Mouse (Mus musculus) heart, embryonic 13.5 days (tissue): ENCODE measurements at regions not wholly inside any gene's neighbourhood (a gene's known extent, or its start where the extent isn't known, plus 50 kb on each side); places are given as distances from the start of the nearest gene placed in this dataset.

Source experiments
- ATAC-seq: fragments of 200-750 bp; cut with Nextera tagmentation; 2 replicates; pipeline ENCODE4 v1.8.0; 2017; ENCODE audit warnings: moderate TSS enrichment; ENCODE audit not compliant: insufficient number of reproducible peaks, low FRiP score, low TSS enrichment; ENCODE audit errors: extremely low read depth
- H3K27ac ChIP-seq: fragments of 300-500 bp; sonication (generic); replicated peaks from 2 replicates; pipeline ENCODE4 v1.5.1; 2015; ENCODE audit warnings: moderate library complexity, mild to moderate bottlenecking, inconsistent platforms
- H3K27me3 ChIP-seq: fragments of 300-500 bp; sonication (generic); replicated peaks from 2 replicates; pipeline ENCODE4 v1.6.1; 2015; ENCODE audit warnings: mild to moderate bottlenecking, inconsistent platforms
- H3K36me3 ChIP-seq: fragments of 300-500 bp; sonication (generic); 2 replicates; pipeline ENCODE4 v1.6.1; 2015; ENCODE audit warnings: mild to moderate bottlenecking, inconsistent platforms
- H3K4me1 ChIP-seq: fragments of 300-500 bp; sonication (generic); 2 replicates; pipeline ENCODE4 v1.6.1; 2015; ENCODE audit warnings: inconsistent platforms
- H3K4me2 ChIP-seq: fragments of 300-500 bp; sonication (generic); 2 replicates; pipeline ENCODE4 v1.6.1; 2015; ENCODE audit warnings: inconsistent platforms, mild to moderate bottlenecking, moderate library complexity
- H3K4me3 ChIP-seq: fragments of 300-500 bp; sonication (generic); 2 replicates; pipeline ENCODE4 v1.5.1; 2015; ENCODE audit warnings: moderate library complexity, mild to moderate bottlenecking, inconsistent platforms
- H3K9ac ChIP-seq: fragments of 300-500 bp; sonication (generic); 2 replicates; pipeline ENCODE4 v1.6.1; 2015; ENCODE audit warnings: inconsistent platforms, mild to moderate bottlenecking, moderate library complexity
- H3K9me3 ChIP-seq: fragments of 300-500 bp; sonication (generic); 2 replicates; pipeline ENCODE4 v1.6.1; 2016; ENCODE audit warnings: inconsistent platforms
- WGBS: fragments of 180-500 bp; shearing (Covaris S2); methylation state at CpG from one replicate; pipeline ENCODE4 v1.1.7; 2015; ENCODE audit warnings: mixed read lengths; 5-methylcytosine and 5-hydroxymethylcytosine counted together

GRCm38 (mm10) chr6:107378489-107378888 lies 151.1 kb upstream of the Lrrn1 start:
- no peak for ATAC-seq
- Histone ChIP-seq H3K9ac (no peak overlapping the region), H3K4me3 (no peak overlapping the region), H3K27me3 (no peaks in the 10 kb centered on the region), H3K27ac (no peak overlapping the region), H3K9me3 (no peaks in the 10 kb centered on the region), H3K4me2 (no peak overlapping the region), H3K4me1 (no peaks in the 10 kb centered on the region), H3K36me3 (no peaks in the 10 kb centered on the region)
- 76% methylated on average over 1 of the region's 1 CpGs for WGBS

GRCm38 (mm10) chr6:107380621-107381020 lies 148.9 kb upstream of the Lrrn1 start:
- Histone ChIP-seq H3K9ac (no peak overlapping the region), H3K9me3 (no peaks in the 10 kb centered on the region), H3K4me2 (no peak overlapping the region), H3K4me3 (no peak overlapping the region), H3K27me3 (no peaks in the 10 kb centered on the region), H3K27ac (no peak overlapping the region), H3K36me3 (no peaks in the 10 kb centered on the region), H3K4me1 (no peaks in the 10 kb centered on the region)
- no peak for ATAC-seq
- 69% methylated on average over 1 of the region's 1 CpGs for WGBS

- no peak overlapping the region for H3K4me3 ChIP-seq
- no peak overlapping the region for H3K27ac ChIP-seq
- 56% methylated on average over 7 of the region's 7 CpGs for WGBS
- no peak overlapping the region for H3K4me2 ChIP-seq
- no peak for ATAC-seq
- H3K36me3 ChIP-seq = no peaks in the 10 kb centered on the region
- H3K9me3 ChIP-seq = no peaks in the 10 kb centered on the region
- no peaks in the 10 kb centered on the region for H3K4me1 ChIP-seq
- no peaks in the 10 kb centered on the region for H3K27me3 ChIP-seq
- H3K9ac ChIP-seq = no peak overlapping the region
These were observed 143.4 kb upstream of the Lrrn1 start for GRCm38 (mm10) chr6:107386094-107386678.

- Histone ChIP-seq H3K9ac (no peak overlapping the region), H3K4me2 (no peak overlapping the region), H3K4me1 (no peaks in the 10 kb centered on the region), H3K27me3 (no peaks in the 10 kb centered on the region), H3K9me3 (no peaks in the 10 kb centered on the region), H3K36me3 (no peaks in the 10 kb centered on the region), H3K27ac (no peak overlapping the region), H3K4me3 (no peak overlapping the region)
- 57% methylated on average over 3 of the region's 3 CpGs for WGBS
- ATAC-seq = no peak
These were observed 139.7 kb upstream of the Lrrn1 start for GRCm38 (mm10) chr6:107389892-107390291.

- 77% methylated on average over 2 of the region's 2 CpGs for WGBS
- peaks cover 13% of the 10 kb centered on the region for H3K9me3 ChIP-seq
- no peak overlapping the region for H3K27ac ChIP-seq
- H3K4me1 ChIP-seq = no peaks in the 10 kb centered on the region
- no peaks in the 10 kb centered on the region for H3K27me3 ChIP-seq
- no peak for ATAC-seq
- no peaks in the 10 kb centered on the region for H3K36me3 ChIP-seq
- no peak overlapping the region for H3K4me3 ChIP-seq
- no peak overlapping the region for H3K9ac ChIP-seq
- no peak overlapping the region for H3K4me2 ChIP-seq
These were observed 135.0 kb upstream of the Lrrn1 start for GRCm38 (mm10) chr6:107394611-107395010.

- Histone ChIP-seq H3K9ac (no peak overlapping the region), H3K27ac (no peak overlapping the region), H3K27me3 (no peaks in the 10 kb centered on the region), H3K36me3 (no peaks in the 10 kb centered on the region), H3K4me3 (no peak overlapping the region), H3K4me1 (no peaks in the 10 kb centered on the region), H3K4me2 (no peak overlapping the region), H3K9me3 (no peaks in the 10 kb centered on the region)
- no peak for ATAC-seq
- 68% methylated on average over 4 of the region's 4 CpGs for WGBS
These were observed 113.8 kb upstream of the Lrrn1 start for GRCm38 (mm10) chr6:107415766-107416165.

- Histone ChIP-seq H3K27ac (no peak overlapping the region), H3K36me3 (no peaks in the 10 kb centered on the region), H3K4me1 (no peaks in the 10 kb centered on the region), H3K4me3 (no peak overlapping the region), H3K9me3 (no peaks in the 10 kb centered on the region), H3K27me3 (no peaks in the 10 kb centered on the region), H3K4me2 (no peak overlapping the region), H3K9ac (no peak overlapping the region)
- no peak for ATAC-seq
- 39% methylated on average over 3 of the region's 3 CpGs for WGBS
These were observed 107.5 kb upstream of the Lrrn1 start for GRCm38 (mm10) chr6:107422091-107422490.

- no peak overlapping the region for H3K4me3 ChIP-seq
- H3K4me2 ChIP-seq = no peak overlapping the region
- no peak for ATAC-seq
- no peaks in the 10 kb centered on the region for H3K27me3 ChIP-seq
- no peaks in the 10 kb centered on the region for H3K36me3 ChIP-seq
- no peaks in the 10 kb centered on the region for H3K4me1 ChIP-seq
- no peak overlapping the region for H3K9ac ChIP-seq
- H3K9me3 ChIP-seq = no peaks in the 10 kb centered on the region
- no peak overlapping the region for H3K27ac ChIP-seq
- 79% methylated on average over 3 of the region's 3 CpGs for WGBS
These were observed 103.0 kb upstream of the Lrrn1 start for GRCm38 (mm10) chr6:107426529-107426928.

- no peaks in the 10 kb centered on the region for H3K36me3 ChIP-seq
- no peak overlapping the region for H3K4me2 ChIP-seq
- no peak overlapping the region for H3K9ac ChIP-seq
- no peaks in the 10 kb centered on the region for H3K4me1 ChIP-seq
- no peak overlapping the region for H3K4me3 ChIP-seq
- 65% methylated on average over 4 of the region's 4 CpGs for WGBS
- H3K27ac ChIP-seq = no peak overlapping the region
- H3K9me3 ChIP-seq = no peaks in the 10 kb centered on the region
- no peak for ATAC-seq
- no peaks in the 10 kb centered on the region for H3K27me3 ChIP-seq
These were observed 98.5 kb upstream of the Lrrn1 start for GRCm38 (mm10) chr6:107431033-107431432.

GRCm38 (mm10) chr6:107442058-107442457 lies 87.5 kb upstream of the Lrrn1 start:
- H3K36me3 ChIP-seq = no peaks in the 10 kb centered on the region
- H3K9ac ChIP-seq = no peak overlapping the region
- H3K27me3 ChIP-seq = no peaks in the 10 kb centered on the region
- no peak overlapping the region for H3K4me2 ChIP-seq
- 68% methylated on average over 1 of the region's 1 CpGs for WGBS
- no peaks in the 10 kb centered on the region for H3K4me1 ChIP-seq
- H3K4me3 ChIP-seq = no peak overlapping the region
- no peak overlapping the region for H3K27ac ChIP-seq
- no peaks in the 10 kb centered on the region for H3K9me3 ChIP-seq
- ATAC-seq = no peak

- H3K4me1 ChIP-seq = no peaks in the 10 kb centered on the region
- H3K36me3 ChIP-seq = no peaks in the 10 kb centered on the region
- no peak overlapping the region for H3K9ac ChIP-seq
- H3K27ac ChIP-seq = no peak overlapping the region
- 57% methylated on average over 3 of the region's 3 CpGs for WGBS
- H3K27me3 ChIP-seq = no peaks in the 10 kb centered on the region
- no peaks in the 10 kb centered on the region for H3K9me3 ChIP-seq
- no peak overlapping the region for H3K4me2 ChIP-seq
- ATAC-seq = no peak
- no peak overlapping the region for H3K4me3 ChIP-seq
These were observed 85.2 kb upstream of the Lrrn1 start for GRCm38 (mm10) chr6:107444336-107444735.

- Histone ChIP-seq H3K36me3 (no peaks in the 10 kb centered on the region), H3K27me3 (no peaks in the 10 kb centered on the region), H3K9ac (no peak overlapping the region), H3K4me1 (no peaks in the 10 kb centered on the region), H3K27ac (no peak overlapping the region), H3K4me2 (no peak overlapping the region), H3K9me3 (0 out of 2 replicates have a peak, but pooled peaks cover 6% of the 10 kb centered on the region), H3K4me3 (no peak overlapping the region)
- 83% methylated on average over 1 of the region's 1 CpGs for WGBS
- ATAC-seq = no peak
These were observed 70.3 kb upstream of the Lrrn1 start for GRCm38 (mm10) chr6:107459220-107459619.
